Mouse (Mus musculus) layer of hippocampus, adult 2 months (tissue): ENCODE data around the gene Tmc2. TPM values are rescaled to one million over a fixed set of nuclear protein-coding genes. Genes with fewer than 3 reads are reported as not detected.

ENCODE experiments used
- DNase-seq, 2 experiments: peaks; one replicate each; pipeline ENCODE4 v3.0.0; 2022; ENCODE audit warnings: low spot score in 2 of 2
- H3K27ac ChIP-seq: fragments of 200-600 bp; 2 replicates; pipeline ENCODE4 v1.8.1; 2022
- H3K4me3 ChIP-seq: fragments of 200-600 bp; 2 replicates; pipeline ENCODE4 v1.8.1; 2022; ENCODE audit warnings: mild to moderate bottlenecking
- CTCF ChIP-seq: fragments of 200-600 bp; conservative IDR thresholded peaks from 2 replicates; pipeline ENCODE4 v1.8.1; 2022; ENCODE audit warnings: antibody characterized with exemption, mild to moderate bottlenecking, moderate library complexity
- total RNA-seq, 2 experiments: library from RNA; stranded (reverse); gene quantifications; 2 replicates each; pipeline ENCODE4 v1.2.3; 2021

Gene Tmc2
- total RNA-seq, 2 experiments from 2014 or later: 0.13 TPM; not detected in 1

DNA sequence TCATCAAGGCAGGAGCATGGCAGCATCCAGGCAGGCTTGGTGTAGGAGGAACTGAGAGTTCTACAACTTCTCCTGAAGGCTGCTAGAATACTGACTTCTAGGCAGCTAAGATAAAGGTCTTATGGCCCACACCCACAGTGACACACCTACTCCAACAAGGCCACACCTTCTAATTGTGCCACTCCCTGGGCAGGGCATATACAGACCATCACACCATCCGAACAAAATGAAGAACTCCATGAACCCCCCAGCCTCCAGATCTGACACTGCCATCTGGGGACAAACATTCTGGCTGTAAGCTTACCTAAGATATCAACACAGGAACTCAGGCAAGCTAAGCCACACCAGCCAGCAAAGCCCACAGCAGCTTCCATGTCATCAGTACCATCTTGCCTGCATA is 70.5 kb downstream of the Tmc2 start:
- no peak overlapping the region for H3K27ac ChIP-seq

DNA sequence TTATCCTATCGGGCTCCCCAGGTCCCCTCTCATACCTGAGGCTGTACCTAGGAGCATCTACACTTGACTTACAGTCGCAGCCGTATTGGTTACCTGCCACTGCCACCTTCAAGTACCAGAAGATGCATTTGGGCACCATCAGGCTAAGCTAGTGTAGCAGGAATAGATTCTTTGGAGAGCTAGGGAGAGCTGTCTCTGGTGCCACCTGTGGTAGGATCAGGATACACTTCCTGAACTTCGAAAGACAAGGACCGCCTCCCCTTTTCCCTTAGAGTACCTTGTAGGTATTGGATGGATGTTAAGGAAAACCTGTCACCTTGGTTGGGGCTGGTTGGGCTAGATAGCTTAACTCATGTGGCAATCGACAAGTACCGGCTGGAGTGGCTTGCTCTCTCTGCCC is 73.1 kb downstream of the Tmc2 start:
- DNase-seq: no peak
- Histone ChIP-seq H3K27ac (no peak overlapping the region), H3K4me3 (no peak overlapping the region)
- peak; percentile 64 for TF ChIP-seq CTCF

More for the DNA sequence above, 70.5 kb downstream of the Tmc2 start:
- no peak overlapping the region for H3K4me3 ChIP-seq
- no peak for TF ChIP-seq CTCF
- no peak for DNase-seq

DNA sequence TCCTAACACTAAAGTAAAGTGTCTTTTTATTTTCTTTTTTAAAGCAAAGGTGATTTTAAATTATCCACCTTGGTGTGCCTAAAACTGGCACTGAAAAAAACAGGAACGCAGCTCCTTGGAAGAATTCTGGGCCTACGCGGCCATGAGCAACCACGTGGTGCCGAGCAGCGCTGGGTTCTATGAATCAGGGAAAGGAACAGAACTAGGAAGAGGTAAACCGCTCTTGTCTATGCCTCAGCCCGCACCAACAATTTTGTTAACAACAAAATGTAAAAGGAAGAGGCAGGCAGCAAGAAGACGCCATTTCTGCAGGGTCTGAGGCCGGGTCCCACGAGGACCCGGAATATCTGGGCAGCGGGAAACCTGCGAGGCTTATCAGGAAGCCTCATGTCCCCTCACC is 78.7 kb downstream of the Tmc2 start:
- TF ChIP-seq CTCF: no peak
- no peak for DNase-seq
- H3K27ac ChIP-seq: peak overlapping the region; percentile 98
- H3K4me3 ChIP-seq: peak overlapping the region; percentile 99

DNA sequence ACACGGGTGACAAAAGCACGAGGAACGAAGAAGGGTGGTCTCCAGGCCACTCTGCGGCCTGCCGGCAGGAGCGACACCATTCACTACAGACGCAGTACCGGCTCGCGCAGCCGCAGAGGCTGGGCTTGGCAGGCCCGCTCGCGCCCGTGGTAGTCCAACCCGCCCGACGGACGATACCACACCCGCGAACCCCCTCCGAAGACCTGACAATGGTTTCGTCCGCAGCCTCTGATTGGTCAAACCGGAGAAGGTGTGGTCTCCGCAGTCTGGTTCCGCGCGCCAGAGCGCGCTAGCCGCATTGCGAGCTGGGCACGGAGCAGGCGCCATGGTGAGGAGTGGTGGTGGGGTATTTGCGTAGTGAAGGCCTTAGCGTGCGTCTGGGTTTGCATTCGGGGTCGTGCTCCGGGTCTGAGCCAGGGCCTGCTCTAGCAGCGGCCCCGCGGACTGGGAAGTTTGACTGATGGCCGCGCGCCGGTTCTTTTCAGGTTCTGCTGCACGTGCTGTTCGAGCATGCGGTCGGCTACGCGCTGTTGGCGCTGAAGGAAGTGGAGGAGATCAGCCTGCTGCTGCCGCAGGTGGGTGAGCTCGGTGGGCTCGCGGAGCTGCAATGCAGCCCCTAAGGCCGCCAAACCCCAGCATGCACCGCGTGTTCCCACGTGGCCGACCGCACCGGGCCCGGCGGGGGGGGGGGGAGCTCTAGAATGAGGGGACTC is 79.3 kb downstream of the Tmc2 start, which contains the start of gene Nop56:
Gene Nop56 (plus strand): TSS at position 282 of the 713 bp plus-strand sequence.
- DNase-seq: peak; percentile 99 to 100
- Histone ChIP-seq H3K27ac (peak within 1 kb of the TSS; percentile 98), H3K4me3 (peak within 1 kb of the TSS; percentile 99)
- TF ChIP-seq CTCF: peak; percentile 62

DNA sequence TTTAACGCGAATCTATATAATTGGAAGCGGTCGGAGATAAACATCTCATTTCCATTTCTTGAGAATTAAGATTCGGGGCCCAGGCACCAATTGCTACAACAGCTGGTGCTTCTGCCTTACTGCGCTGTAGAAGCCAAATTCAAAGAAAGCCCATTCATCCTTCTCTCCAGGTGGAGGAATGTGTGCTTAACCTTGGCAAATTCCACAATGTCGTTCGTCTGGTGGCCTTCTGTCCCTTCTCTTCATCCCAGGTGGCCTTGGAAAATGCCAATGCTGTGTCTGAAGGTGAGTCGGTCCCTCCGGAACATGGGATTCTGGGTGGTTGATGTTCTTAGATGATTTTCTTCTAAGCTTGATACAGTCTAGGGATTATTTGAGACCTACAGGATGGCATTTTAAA is 79.9 kb downstream of the Tmc2 start:
- peak overlapping the region; percentile 99 for H3K4me3 ChIP-seq
- H3K27ac ChIP-seq: peak overlapping the region; percentile 93
- DNase-seq: no peak
- TF ChIP-seq CTCF: no peak

DNA sequence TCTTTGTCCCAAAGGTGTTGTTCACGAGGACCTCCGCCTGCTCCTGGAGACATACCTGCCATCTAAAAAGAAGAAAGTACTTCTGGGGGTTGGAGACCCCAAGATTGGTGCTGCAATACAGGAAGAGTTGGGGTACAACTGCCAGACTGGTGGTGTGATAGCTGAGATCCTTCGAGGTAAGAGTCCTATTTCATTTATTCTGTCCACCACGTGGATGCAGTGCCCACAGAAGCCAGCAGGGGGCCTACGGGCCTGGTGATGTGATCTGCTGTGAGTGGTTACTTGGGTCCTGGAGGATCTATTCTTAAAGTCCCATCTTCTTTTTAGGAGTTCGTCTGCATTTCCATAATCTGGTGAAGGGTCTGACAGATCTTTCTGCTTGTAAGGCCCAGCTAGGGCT is 80.7 kb downstream of the Tmc2 start:
- peak; percentile 81 for TF ChIP-seq CTCF
- peak in 1 of 2 experiments; percentile 71 for DNase-seq
- Histone ChIP-seq H3K27ac (peak overlapping the region; percentile 93), H3K4me3 (peak overlapping the region; percentile 99; the same call in 1 of the 2 replicates)

DNA sequence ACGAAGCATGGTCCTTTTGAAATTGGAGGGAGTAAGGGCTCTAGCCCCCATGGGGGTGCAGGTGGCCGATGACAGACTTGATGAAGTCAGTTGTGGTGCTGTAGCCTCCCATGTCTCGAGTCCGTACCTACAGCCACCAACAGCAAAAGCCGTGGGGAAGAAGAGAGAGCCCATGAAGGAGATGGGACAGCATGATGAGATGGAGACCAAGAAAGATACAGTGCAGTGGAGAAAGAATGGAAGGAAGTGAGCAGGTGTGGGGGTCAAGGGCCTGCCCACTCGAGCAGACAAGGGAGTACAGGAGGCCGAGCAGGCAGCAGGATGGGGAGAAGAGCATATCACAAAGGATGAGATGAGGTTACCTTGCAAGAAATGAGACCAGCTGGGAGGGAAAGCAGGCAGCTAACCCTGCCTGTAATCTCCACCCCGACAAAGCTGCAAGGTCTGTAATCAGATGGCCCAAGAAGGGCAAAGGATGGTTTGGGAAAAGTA is 84.7 kb downstream of the Tmc2 start:
- no peak for TF ChIP-seq CTCF
- no peak for DNase-seq
- no peak overlapping the region; the same call in 1 of the 2 replicates for H3K4me3 ChIP-seq
- H3K27ac ChIP-seq: peak overlapping the region; percentile 81

DNA sequence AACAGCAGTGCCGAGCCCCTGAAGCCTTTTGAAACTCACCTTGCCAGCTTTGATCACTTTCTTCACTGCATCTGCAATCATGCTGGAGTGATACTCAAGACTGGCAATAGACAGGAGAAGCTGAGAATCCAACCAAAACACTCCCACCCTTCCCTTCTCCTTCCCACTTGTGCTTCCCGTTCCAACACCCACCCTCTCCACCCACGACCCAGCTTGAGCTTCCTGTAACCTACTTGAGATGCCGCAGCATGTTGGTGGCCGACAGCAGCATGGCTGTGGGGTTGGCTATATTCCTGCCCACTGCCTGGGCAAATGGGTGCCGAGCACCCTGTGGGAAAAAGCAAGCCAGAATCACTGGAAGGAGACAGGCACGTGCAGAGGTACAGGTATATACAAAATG is 85.2 kb downstream of the Tmc2 start:
- H3K4me3 ChIP-seq: peak overlapping the region; percentile 6; the same call in 1 of the 2 replicates
- TF ChIP-seq CTCF: no peak
- H3K27ac ChIP-seq: peak overlapping the region; percentile 81
- DNase-seq: peak; percentile 55 to 72

DNA sequence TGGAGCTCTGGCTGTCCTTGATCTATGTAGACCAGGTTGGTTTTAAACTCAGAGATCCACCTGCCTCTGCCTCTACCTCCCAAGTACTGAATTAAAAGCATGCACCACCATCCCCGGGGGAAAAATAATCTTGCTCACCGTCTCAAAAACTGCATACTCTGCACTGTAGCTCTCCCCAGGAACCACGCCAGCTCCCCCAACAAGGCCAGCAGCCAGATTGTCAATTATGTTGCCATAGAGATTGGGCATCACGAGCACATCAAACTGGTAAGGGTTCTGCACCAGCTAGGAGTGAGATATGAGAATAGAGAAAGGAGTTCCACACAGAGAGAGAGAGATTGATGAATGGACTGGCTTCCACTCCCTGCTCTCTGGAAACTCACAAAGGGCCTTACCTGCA is 85.8 kb downstream of the Tmc2 start:
- Histone ChIP-seq H3K4me3 (peak overlapping the region; percentile 6; the same call in 1 of the 2 replicates), H3K27ac (peak overlapping the region; percentile 81)
- TF ChIP-seq CTCF: no peak
- peak; percentile 69 for DNase-seq

DNA sequence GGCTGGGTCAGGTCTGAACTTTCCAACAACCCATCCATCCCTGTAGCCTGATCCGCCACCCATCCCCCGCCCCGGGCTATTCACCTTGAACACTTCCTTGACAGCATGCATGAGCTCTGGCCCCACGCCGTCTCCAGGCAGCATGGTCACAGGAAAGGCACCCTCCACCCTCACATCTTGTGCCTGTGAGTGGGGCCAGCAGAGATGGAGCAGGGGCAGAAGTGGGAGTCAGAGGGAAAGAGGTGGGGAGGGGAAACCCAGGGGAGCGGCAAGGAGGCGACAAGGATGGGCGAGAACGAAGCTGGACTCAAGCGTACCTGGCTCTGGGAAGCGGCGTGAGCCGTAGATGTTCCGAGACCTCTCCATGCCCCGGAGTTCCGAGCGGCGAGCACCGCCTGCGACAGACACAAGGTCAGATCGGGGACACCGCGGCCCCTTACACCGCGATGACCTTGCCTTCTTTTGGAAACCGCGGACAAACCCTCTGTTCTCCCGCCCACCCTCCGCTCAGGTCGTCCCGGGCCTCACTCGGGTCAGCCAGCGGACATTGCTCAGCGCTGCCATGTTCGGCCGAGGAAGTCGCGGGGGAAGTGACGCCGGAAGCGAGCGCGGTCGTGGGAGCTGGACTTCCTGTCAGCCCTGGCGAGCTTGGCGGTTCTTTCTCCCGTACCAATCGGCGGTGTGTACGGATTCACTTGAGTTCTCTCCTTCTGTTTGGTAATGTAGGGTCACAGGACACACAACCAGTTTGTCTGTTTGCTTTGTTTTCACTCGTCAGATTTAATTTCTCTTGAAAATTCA is 89.1 kb downstream of the Tmc2 start, which contains the start of gene Idh3b:
Gene Idh3b (minus strand): TSS at position 694 of the 801 bp plus-strand sequence.
- peak within 1 kb of the TSS; percentile 99 for H3K4me3 ChIP-seq
- no peak for TF ChIP-seq CTCF
- H3K27ac ChIP-seq: peak within 1 kb of the TSS; percentile 99
- peak; percentile 89 to 94 for DNase-seq

DNA sequence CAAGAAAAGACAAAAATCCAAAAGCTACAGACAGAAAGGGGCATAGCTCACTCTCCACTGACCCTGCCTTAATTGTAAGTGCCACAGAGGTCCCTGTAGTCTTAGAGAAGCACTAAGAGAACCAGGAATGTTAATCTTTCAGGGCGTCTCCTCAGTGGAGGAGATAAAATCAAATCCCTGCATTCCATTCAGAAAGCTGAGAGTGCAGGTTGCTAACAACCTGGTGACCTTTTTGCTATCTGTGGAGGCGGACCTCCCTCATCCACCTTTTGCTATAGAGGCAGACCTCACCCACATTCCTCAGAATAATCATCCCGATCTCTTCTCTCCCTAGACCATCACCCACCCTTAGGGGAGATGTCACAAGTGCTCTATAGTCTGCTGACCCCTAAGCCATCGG is 94.1 kb downstream of the Tmc2 start:
- Histone ChIP-seq H3K27ac (no peak overlapping the region), H3K4me3 (no peak overlapping the region)
- no peak for DNase-seq
- TF ChIP-seq CTCF: no peak

DNA sequence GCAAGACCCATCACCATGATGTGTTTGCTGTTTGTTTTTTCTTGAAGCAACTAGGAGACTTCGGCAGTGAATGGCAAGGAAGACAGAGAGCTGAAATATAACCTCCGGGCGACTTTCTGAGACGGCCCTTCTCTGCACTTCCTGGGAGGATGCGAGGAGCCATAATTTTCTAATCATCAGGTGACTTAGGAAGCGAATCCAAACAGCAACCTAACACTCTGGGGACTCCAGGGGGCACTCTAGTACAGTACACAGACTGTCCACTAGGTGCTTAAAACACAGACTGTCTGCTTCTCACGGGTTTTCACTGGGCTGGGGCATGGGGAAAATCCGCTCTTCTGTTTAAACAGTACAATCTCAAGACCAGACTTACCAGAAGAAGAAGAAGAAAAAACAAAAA is 96.4 kb downstream of the Tmc2 start:
- 0 out of 2 replicates have a peak overlapping the region, but pooled peaks have one; percentile 43 for H3K27ac ChIP-seq
- H3K4me3 ChIP-seq: no peak overlapping the region; the same call in 1 of the 2 replicates
- TF ChIP-seq CTCF: peak; percentile 99
- peak; percentile 77 to 79 for DNase-seq

DNA sequence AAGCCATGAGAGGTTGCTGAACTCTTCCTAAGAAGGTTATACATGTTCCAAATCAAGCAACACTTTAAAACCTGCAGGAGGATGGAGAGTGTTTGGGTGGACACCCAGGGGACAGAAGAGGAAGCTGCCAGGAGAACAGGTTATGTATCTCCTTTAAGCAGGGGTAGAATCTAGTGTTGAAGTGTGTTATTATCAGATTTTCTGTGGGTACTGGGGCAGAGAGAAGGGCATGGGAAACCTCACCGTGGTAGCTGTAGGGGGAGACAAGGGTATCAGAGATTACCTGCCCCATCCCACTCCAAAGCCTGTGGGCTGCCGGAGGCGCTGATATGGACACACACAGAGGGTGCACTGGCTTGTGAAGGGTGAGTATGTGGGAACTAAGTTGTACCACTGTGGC is 98.0 kb downstream of the Tmc2 start:
- no peak for TF ChIP-seq CTCF
- H3K27ac ChIP-seq: no peak overlapping the region

More for the DNA sequence above, 98.0 kb downstream of the Tmc2 start:
- no peak for DNase-seq
- H3K4me3 ChIP-seq: no peak overlapping the region
